Mouse (Mus musculus) thymus, adult 2 months (tissue): Measurements from ENCODE around the gene Tsn. TPM values are rescaled to one million over a fixed set of nuclear protein-coding genes. Genes with fewer than 3 reads are reported as not detected.

Experiments used
- DNase-seq: peaks from one replicate; pipeline ENCODE4 v3.0.0; 2021
- H3K27ac ChIP-seq: fragments of 200-500 bp; 2 replicates; pipeline ENCODE4 v1.5.1; 2012; ENCODE audit warnings: low read length, control low read depth; ENCODE audit not compliant: control insufficient read depth, insufficient read depth
- H3K27me3 ChIP-seq: fragments of 200-500 bp; 2 replicates; pipeline ENCODE4 v1.6.1; 2012; ENCODE audit warnings: mild to moderate bottlenecking, low read length, moderate library complexity, mixed read lengths; ENCODE audit not compliant: control insufficient read depth, insufficient read depth
- H3K36me3 ChIP-seq: fragments of 200-500 bp; 2 replicates; pipeline ENCODE4 v1.6.1; 2012; ENCODE audit warnings: mild to moderate bottlenecking, low read length, moderate library complexity; ENCODE audit not compliant: control insufficient read depth, insufficient read depth
- H3K4me1 ChIP-seq: fragments of 200-500 bp; replicated peaks from 2 replicates; pipeline ENCODE4 v1.6.1; 2012; ENCODE audit warnings: low read length; ENCODE audit not compliant: control insufficient read depth, insufficient read depth
- H3K4me3 ChIP-seq: fragments of 200-500 bp; 2 replicates; pipeline ENCODE4 v1.5.1; 2012; ENCODE audit warnings: mild to moderate bottlenecking, low read length, control low read depth, moderate library complexity; ENCODE audit not compliant: control insufficient read depth, insufficient read depth
- CTCF ChIP-seq: fragments of 200-500 bp; IDR thresholded peaks from 2 replicates; pipeline ENCODE4 v1.5.1; 2012; ENCODE audit warnings: mild to moderate bottlenecking, control low read depth, low read length, moderate library complexity, borderline replicate concordance; ENCODE audit not compliant: control insufficient read depth, poor library complexity, insufficient read depth; ENCODE audit errors: extremely low read depth
- POLR2A ChIP-seq: fragments of 200-500 bp; IDR thresholded peaks from 2 replicates; pipeline ENCODE4 v1.6.1; 2012; ENCODE audit warnings: mild to moderate bottlenecking, low read length, control low read depth, moderate library complexity; ENCODE audit not compliant: control insufficient read depth, poor library complexity, insufficient read depth; ENCODE audit errors: extremely low read depth
- WGBS: fragments of 180-500 bp; shearing (Covaris S2); methylation state at CpG from one replicate; pipeline ENCODE4 v1.1.7; 2018; 5-methylcytosine and 5-hydroxymethylcytosine counted together
- polyA plus RNA-seq: library from polyadenylated mRNA; depleted of rRNA; stranded (reverse); fragments of >200 nt; gene quantifications from 2 replicates; pipeline ENCODE4 v1.2.3, GENCODE M21; 2012; rRNA removed

Tsn gene
- 62.6 and 81.5 TPM in 2 replicates for polyA plus RNA-seq

DNA sequence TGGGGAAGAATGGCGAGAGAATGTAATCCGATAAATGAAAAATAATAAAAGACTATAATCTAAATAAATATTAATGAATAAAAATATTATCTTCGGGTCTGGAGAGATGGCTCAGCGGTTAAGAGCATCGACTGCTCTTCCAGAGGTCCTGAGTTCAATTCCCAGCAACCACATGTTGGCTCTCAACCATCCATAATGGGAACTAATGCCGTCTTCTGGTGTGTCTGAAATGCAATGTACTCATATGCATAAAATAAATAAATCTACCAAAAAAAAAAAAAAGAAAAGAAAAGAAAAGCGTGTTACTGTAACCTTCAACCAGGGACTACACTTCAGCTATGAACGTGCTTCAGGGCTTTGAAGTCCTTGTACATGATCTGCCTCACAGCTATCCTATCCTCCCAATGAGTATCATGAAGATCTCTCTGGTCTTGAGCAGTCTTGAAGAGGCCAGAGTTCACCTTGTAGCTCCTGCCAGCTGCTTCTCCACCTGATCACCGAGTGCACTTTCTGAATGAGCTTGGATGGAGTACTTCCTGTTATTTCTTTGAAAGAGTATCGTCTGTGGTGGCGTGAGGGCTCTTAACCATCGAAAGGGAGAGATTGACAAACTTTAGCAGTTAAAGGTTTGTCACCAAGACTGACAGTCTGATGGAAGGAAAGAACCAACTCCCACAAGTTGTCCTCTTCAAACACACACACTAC, at the start of gene Tsn:
Gene Tsn, minus strand, starts transcription at position 118 of the 705 bp plus-strand sequence.
- no peaks in the 10 kb centered on the region for H3K27me3 ChIP-seq
- peak within 1 kb of the TSS; percentile 9; the same call in 1 of the 2 replicates for H3K27ac ChIP-seq
- peaks cover 3% of the 10 kb centered on the region; the same call in 1 of the 2 replicates for H3K4me1 ChIP-seq
- TF ChIP-seq CTCF (no peak), POLR2A (no peak)
- H3K36me3 ChIP-seq, result peaks cover 2% of the 10 kb centered on the region; the same call in 1 of the 2 replicates
- DNase-seq, result no peak
- WGBS, result 25% methylated on average over 12 of the region's 12 CpGs
- peak within 1 kb of the TSS; percentile 56 for H3K4me3 ChIP-seq

DNA sequence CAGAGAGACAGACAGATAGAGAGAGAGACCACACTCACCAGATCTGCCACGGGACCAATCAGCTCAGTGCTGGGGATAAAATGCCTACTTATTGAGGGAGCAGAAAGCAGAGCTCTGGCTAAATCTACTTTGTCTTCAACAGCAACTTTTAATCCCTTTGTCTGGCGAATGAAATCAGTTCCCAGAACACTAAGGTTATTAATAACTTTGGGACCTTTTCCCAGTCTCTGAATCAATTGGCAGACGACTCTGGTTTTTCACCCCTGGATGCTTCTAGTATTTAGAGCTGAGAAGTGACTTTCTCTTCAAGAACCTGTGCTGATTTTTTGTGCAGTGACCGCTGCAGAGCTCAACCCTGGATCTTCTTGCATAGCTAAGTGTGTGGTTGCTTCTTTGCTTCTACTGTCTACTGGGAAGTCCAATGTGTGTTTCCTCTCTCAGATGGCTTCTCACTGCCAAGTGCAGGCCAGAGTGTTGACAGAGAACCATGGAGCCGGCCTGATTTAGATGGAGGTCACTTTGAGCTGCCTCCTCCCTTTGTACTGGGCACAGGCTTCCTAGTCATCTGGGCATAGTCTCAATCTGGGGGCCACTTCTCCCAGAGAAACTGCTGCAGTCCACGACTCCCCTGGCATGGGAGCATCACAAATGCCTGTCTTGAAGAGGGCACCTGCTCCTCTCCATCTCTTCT, 47.7 kb upstream of the Tsn start:
- Histone ChIP-seq H3K27ac (no peak overlapping the region), H3K27me3 (no peaks in the 10 kb centered on the region), H3K4me3 (no peak overlapping the region), H3K4me1 (no peaks in the 10 kb centered on the region), H3K36me3 (no peaks in the 10 kb centered on the region)
- 85% methylated on average over 6 of the region's 6 CpGs for WGBS
- TF ChIP-seq POLR2A (no peak), CTCF (no peak)
- DNase-seq, result no peak

DNA sequence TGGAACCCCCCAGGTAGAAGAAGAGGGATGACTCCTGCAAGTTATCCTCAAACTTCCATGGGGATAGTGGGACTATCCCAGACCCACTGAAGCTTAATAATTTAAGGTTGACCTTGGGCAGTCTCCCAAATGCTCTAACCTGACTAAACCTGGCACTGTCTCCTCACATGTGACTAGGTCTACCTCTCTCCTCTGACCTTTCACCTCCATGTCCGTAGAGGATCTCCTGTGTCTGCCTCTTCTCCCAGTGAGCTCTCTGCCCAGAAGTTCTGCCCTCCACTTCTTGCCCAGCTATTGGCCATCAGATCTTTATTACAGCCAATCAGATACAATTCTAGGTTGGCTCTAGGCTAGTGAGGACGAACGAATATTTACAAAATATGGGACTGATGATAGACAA, 38.4 kb upstream of the Tsn start:
- no peaks in the 10 kb centered on the region for H3K27me3 ChIP-seq
- no peaks in the 10 kb centered on the region for H3K36me3 ChIP-seq
- WGBS, result 85% methylated on average over 3 of the region's 3 CpGs
- TF ChIP-seq CTCF, result no peak
- DNase-seq, result no peak
- H3K4me3 ChIP-seq, result no peak overlapping the region
- no peaks in the 10 kb centered on the region for H3K4me1 ChIP-seq
- no peak overlapping the region for H3K27ac ChIP-seq

DNA sequence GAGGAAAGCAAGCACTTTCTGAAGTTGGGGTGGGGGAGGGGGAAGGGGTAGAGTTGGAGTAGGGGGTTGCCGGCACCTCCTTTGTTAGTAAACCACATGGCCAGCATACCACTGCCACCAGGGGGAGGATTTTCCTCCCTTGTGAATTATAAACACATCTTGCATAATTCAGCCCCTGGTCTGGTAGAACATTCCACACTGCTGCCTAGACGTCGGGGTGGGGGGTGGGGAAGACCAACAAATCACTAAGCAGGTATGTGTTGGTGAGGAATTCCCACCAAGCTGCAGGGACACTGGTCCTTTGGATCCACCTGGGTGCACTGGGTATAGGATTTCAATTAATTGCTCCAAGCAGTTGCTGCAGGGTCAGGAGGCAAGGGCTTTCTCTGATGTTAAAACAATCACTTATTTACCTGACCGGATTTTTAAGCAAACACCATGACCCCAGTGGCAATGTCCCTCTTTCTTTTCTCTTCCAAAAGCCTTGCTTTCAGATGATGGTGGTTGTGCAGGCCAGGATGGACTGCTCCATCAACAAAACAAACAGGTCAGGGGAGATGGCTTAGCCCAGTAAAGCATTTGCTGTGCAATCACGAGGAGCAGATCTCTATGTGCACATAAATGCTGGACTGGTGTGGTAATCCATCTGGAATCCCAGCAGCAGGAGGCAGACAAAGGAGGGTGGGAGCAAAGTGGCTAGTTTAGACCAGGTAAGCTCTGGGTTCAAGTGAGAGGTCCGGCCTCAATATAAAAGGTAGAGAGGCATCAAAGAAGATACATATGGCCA, 32.3 kb upstream of the Tsn start:
- TF ChIP-seq CTCF, result no peak
- no peak for TF ChIP-seq POLR2A
- WGBS, result 62% methylated on average over 6 of the region's 6 CpGs
- DNase-seq, result no peak

DNA sequence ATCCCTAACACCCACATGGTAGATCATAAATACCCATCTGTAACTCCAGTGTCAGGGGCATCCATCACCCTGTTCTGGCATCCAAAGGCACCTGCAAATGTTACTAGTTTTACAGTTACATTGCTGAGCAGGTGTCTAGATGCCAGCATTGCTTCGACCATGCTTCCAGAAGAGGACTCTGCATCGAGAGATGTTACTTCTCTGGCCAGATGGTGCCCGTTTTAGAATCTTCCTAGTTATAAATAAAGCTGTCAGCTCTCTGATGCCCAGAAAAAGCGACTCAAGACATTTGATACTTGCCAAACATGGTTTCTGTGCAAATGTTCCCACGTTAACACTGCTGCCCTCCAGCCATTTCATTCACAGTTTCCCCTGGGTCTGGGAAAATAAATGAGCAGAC, 26.4 kb upstream of the Tsn start:
- Histone ChIP-seq H3K4me1 (no peaks in the 10 kb centered on the region), H3K36me3 (peaks cover 18% of the 10 kb centered on the region; the same call in 1 of the 2 replicates), H3K4me3 (no peak overlapping the region), H3K27ac (no peak overlapping the region), H3K27me3 (no peaks in the 10 kb centered on the region)
- no peak for DNase-seq
- WGBS, result 90% methylated on average over 5 of the region's 5 CpGs
- TF ChIP-seq POLR2A, result no peak
- TF ChIP-seq CTCF, result no peak

More for the DNA sequence above, 32.3 kb upstream of the Tsn start:
- Histone ChIP-seq H3K36me3 (no peaks in the 10 kb centered on the region), H3K4me1 (no peaks in the 10 kb centered on the region), H3K4me3 (no peak overlapping the region), H3K27ac (no peak overlapping the region), H3K27me3 (no peaks in the 10 kb centered on the region)

DNA sequence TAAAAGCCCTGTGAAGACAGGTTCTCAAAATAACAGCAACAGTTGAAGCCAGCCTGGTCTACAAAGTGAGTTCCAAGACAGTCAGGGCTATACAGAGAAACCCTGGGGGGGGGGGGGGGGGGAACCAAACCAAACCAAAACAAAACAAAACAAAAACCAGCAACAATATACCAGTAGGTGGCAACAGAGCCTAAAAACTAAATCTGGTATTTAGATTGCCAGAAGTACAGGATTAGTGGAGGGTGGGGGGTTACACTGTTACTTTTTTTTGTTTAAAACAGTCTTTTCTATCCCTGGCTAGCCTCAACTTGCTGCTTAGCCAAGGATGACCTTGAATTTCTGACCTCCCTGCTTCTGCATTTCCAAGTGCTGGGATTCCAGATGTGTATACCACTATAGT, 24.3 kb upstream of the Tsn start:
- H3K36me3 ChIP-seq, result peaks cover 38% of the 10 kb centered on the region; the same call in 1 of the 2 replicates
- no peak for DNase-seq
- no peak overlapping the region for H3K4me3 ChIP-seq
- H3K27ac ChIP-seq, result no peak overlapping the region
- no peak for TF ChIP-seq POLR2A
- no peak for TF ChIP-seq CTCF
- no peaks in the 10 kb centered on the region for H3K4me1 ChIP-seq
- H3K27me3 ChIP-seq, result no peaks in the 10 kb centered on the region
